22 mouse cellular contexts compared by ENCODE assay signal in the genomic region with DNA sequence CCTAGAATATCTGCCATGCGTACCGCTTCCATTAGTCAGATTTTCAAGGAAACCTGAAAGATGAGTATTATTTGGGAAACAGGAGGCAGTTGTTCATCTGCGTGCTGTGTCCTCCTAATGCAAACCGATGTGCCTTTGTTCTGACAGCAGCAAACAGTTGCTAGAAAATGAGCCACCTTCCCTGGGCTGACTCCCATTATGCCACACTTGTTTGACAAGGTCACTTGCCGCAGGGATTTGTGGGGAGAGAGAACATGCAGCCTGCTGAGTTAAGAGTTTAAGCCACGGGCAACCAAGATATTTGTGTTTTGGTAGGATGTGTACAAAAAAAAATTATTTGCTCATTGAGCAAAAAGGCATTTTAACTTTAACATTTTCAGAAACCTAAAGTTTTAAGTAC.
DNase-seq lines count a peak whose midpoint lies in the region; ATAC-seq and TF ChIP-seq lines count a peak whose summit lies in the region.
"Had no signal": no experiment of that assay in that cellular context is flagged by ENCODE, and none has a peak within 500 bp of the region (broad histone marks: within the 10 kb centered on the region; RNA-seq: fewer than 3 reads in every experiment).

No protein-coding gene starts in this region.

- no peak overlapping the region for H3K9ac ChIP-seq in heart, postnatal 0 days (replicated peaks; ENCODE audit: low read depth, low read length)
- H3K9ac ChIP-seq in heart, embryonic 12.5 days = no peak overlapping the region
- no peak overlapping the region for H3K9ac ChIP-seq in kidney, embryonic 14.5 days (ENCODE audit: low read depth, low read length)
- H3K9ac ChIP-seq: forebrain, embryonic 13.5 days; forebrain, postnatal 0 days; heart, embryonic 15.5 days; hindbrain, embryonic 15.5 days had no signal

- 0 out of 2 replicates have a peak overlapping the region, but pooled peaks have one; percentile 37 for H3K27ac ChIP-seq in heart, postnatal 0 days (ENCODE audit: low read depth)
- H3K27ac ChIP-seq in heart, embryonic 12.5 days (ENCODE audit: poor library complexity, severe bottlenecking) = no peak overlapping the region
- no peak overlapping the region for H3K27ac ChIP-seq in kidney, embryonic 14.5 days (ENCODE audit: low read depth, low read length)
- H3K27ac ChIP-seq: embryonic facial prominence, embryonic 10.5 days; forebrain, embryonic 13.5 days; heart, embryonic 15.5 days; hindbrain, embryonic 15.5 days had no signal

- H3K4me3 ChIP-seq in heart, postnatal 0 days (ENCODE audit: low read depth, low read length) = no peak overlapping the region
- H3K4me3 ChIP-seq in heart, embryonic 12.5 days = no peak overlapping the region
- no peak overlapping the region for H3K4me3 ChIP-seq in kidney, embryonic 14.5 days (ENCODE audit: low read length)
- H3K4me3 ChIP-seq: embryonic facial prominence, embryonic 10.5 days; forebrain, embryonic 13.5 days; heart, embryonic 15.5 days; hindbrain, embryonic 15.5 days had no signal

- no peaks in the 10 kb centered on the region for H3K36me3 ChIP-seq in heart, postnatal 0 days (replicated peaks; ENCODE audit: control insufficient read depth, insufficient read depth, low read length)
- H3K36me3 ChIP-seq in heart, embryonic 12.5 days = no peaks in the 10 kb centered on the region
- H3K36me3 ChIP-seq in kidney, embryonic 14.5 days (ENCODE audit: control insufficient read depth, insufficient read depth, low read length) = no peaks in the 10 kb centered on the region
- H3K36me3 ChIP-seq: G1E; heart, embryonic 15.5 days; hindbrain, embryonic 15.5 days had no signal

- DNase-seq in adrenal gland, postnatal 36 days = peak; percentile 22 to 29
- no peak for DNase-seq in adrenal gland, adult 8-10 months
- peak; percentile 23 for DNase-seq in heart, postnatal 0 days (ENCODE audit: low spot score)
- peak; percentile 31 for DNase-seq in kidney, postnatal 14 days
- peak; percentile 39 for DNase-seq in retina, embryonic 14.5 days (ENCODE audit: low spot score)
- DNase-seq in spleen, postnatal 10 days (ENCODE audit: low spot score in 2 of 2) = no peak
- DNase-seq: adrenal gland, postnatal 14 days; B cell, adult 2 months; cerebellum, adult 11 months; cerebellum, adult 8-10 months; cerebellum, postnatal 14 days; forebrain, postnatal 0 days; gastrocnemius, postnatal 14 days; heart, postnatal 36 days had no signal

- no peak overlapping the region for H3K4me2 ChIP-seq in heart, postnatal 0 days (ENCODE audit: low read depth, low read length)
- no peak overlapping the region for H3K4me2 ChIP-seq in heart, embryonic 12.5 days
- H3K4me2 ChIP-seq in kidney, embryonic 14.5 days (replicated peaks; ENCODE audit: low read depth, low read length) = no peak overlapping the region
- H3K4me2 ChIP-seq: forebrain, embryonic 13.5 days; heart, embryonic 15.5 days; hindbrain, embryonic 15.5 days had no signal

- no peak for TF ChIP-seq CTCF in heart, postnatal 0 days (IDR thresholded peaks at IDR 0.05; ENCODE audit: low read depth)

- no peak for ATAC-seq in heart, postnatal 0 days (ENCODE audit: insufficient read depth, low read depth)
- ATAC-seq in heart, embryonic 12.5 days (ENCODE audit: insufficient number of reproducible peaks, low FRiP score) = no peak
- no peak for ATAC-seq in kidney, embryonic 14.5 days (ENCODE audit: low FRiP score, low TSS enrichment)
- ATAC-seq: CD4-positive, CD25-positive, alpha-beta regulatory T cell, adult 4 months; forebrain, embryonic 13.5 days; forebrain, postnatal 0 days had no signal

- no peaks in the 10 kb centered on the region for H3K9me3 ChIP-seq in heart, postnatal 0 days (replicated peaks; ENCODE audit: control insufficient read depth, low read length)
- no peaks in the 10 kb centered on the region; the same call in 1 of the 2 replicates for H3K9me3 ChIP-seq in heart, embryonic 12.5 days (replicated peaks)
- no peaks in the 10 kb centered on the region for H3K9me3 ChIP-seq in kidney, embryonic 14.5 days (ENCODE audit: control insufficient read depth, low read length)
- H3K9me3 ChIP-seq: embryonic facial prominence, embryonic 10.5 days; forebrain, embryonic 13.5 days; heart, embryonic 15.5 days; hindbrain, embryonic 15.5 days had no signal

- WGBS in heart, postnatal 0 days = 66% methylated on average over 6 of the region's 6 CpGs
- 62% methylated on average over 6 of the region's 6 CpGs for WGBS in heart, embryonic 12.5 days
- WGBS in kidney, embryonic 14.5 days = 81% methylated on average over 6 of the region's 6 CpGs

- TF ChIP-seq EP300 in heart, postnatal 0 days (IDR thresholded peaks at IDR 0.05; ENCODE audit: low read depth) = no peak

- H3K27me3 ChIP-seq in heart, postnatal 0 days (ENCODE audit: control insufficient read depth, insufficient read depth, low read length) = no peaks in the 10 kb centered on the region
- H3K27me3 ChIP-seq in heart, embryonic 12.5 days (replicated peaks) = no peaks in the 10 kb centered on the region
- H3K27me3 ChIP-seq in kidney, embryonic 14.5 days (ENCODE audit: control insufficient read depth, insufficient read depth, low read length) = no peaks in the 10 kb centered on the region
- H3K27me3 ChIP-seq: forebrain, embryonic 13.5 days; heart, embryonic 15.5 days; hindbrain, embryonic 15.5 days had no signal

- H3K4me1 ChIP-seq in heart, postnatal 0 days (ENCODE audit: control insufficient read depth, insufficient read depth) = peaks cover 34% of the 10 kb centered on the region
- peaks cover 39% of the 10 kb centered on the region for H3K4me1 ChIP-seq in heart, embryonic 12.5 days (replicated peaks)
- H3K4me1 ChIP-seq in kidney, embryonic 14.5 days (ENCODE audit: control insufficient read depth, insufficient read depth, low read length) = peaks cover 30% of the 10 kb centered on the region

Comparison
In these comparisons a context has a peak if more than half of its experiments do, and no peak if none do; other contexts are left out.
1. DNase-seq: peak in adrenal gland, postnatal 36 days (2 of 2), heart, postnatal 0 days (single experiment), kidney, postnatal 14 days (single experiment) and retina, embryonic 14.5 days (single experiment); none in adrenal gland, adult 8-10 months (single experiment) and spleen, postnatal 10 days (0 of 2).